Mouse (Mus musculus): ENCODE results near the gene Clasp1. TPM values are rescaled to one million over a fixed set of nuclear protein-coding genes. Genes with fewer than 3 reads are reported as not detected.

Clasp1 gene
- polyA plus RNA-seq, 1 experiment from 2014 or later, result 98.6 TPM

DNA sequence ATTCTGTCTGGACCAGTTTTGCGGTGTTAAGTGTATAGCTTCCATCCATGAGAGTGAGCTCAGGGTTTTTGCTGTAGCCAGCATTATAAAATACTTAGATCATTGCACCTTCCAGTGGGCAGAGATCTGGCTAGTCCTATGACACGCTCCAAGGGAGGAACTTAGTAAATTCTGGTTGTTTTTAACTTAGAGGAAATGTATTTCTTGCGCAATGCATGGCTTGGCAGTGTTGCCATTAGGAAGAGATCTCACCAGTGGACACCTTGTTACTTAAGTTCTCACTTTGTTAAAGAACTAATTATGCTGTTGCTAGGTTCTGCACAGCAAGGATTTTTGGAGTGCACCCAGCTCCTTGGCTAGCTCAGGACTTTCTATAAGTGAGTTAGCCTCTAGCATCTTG is 178.8 kb downstream of the Clasp1 start:
- 96% methylated on average over 3 of the region's 3 CpGs for WGBS
- Histone ChIP-seq H3K36me3 (ENCODE audit: control insufficient read depth, insufficient read depth, low read length) (peaks cover 13% of the 10 kb centered on the region), H3K9me3 (ENCODE audit: control insufficient read depth, low read length) (no peaks in the 10 kb centered on the region), H3K27me3 (ENCODE audit: control insufficient read depth, insufficient read depth, low read length) (no peaks in the 10 kb centered on the region), H3K4me3 (ENCODE audit: low read depth, low read length) (no peak overlapping the region), H3K4me1 (ENCODE audit: control insufficient read depth, insufficient read depth, low read length) (no peaks in the 10 kb centered on the region), H3K4me2 (ENCODE audit: low read depth) (no peak overlapping the region), H3K9ac (ENCODE audit: low read length) (no peak overlapping the region), H3K27ac (ENCODE audit: low read depth, low read length) (no peak overlapping the region)
- ATAC-seq (ENCODE audit: insufficient read depth, low FRiP score, low TSS enrichment) (no peak), DNase-seq (ENCODE audit: low spot score) (no peak)

DNA sequence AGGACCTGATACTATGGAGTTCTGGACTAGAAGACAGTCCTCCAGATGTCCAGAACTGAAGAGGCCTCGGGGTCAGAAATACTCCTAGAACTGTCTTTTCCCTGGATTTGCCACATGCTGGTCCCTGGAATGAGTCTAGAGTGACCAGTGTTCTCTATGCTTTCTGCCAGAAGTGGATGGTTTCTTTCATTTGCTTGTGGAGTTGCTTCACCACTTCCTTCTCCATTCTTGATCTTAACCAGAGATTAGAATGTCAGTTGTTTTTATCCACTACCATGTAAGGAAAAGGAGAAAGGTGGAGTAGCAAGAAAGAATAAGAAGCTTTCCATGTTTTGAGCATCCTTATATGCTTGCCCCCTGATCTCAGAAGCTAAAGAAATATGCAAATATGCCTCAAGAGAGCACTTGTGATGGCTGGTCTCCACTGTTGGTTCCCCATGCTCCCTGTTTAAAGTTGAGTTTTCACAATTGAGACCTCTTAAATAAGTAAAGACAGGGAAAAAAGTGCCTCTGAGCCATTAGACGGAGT is 191.4 kb downstream of the Clasp1 start:
- no peak overlapping the region for H3K9ac ChIP-seq (ENCODE audit: low read length)
- no peak overlapping the region for H3K4me3 ChIP-seq (ENCODE audit: low read depth, low read length)
- WGBS, result 96% methylated on average over 2 of the region's 2 CpGs
- no peaks in the 10 kb centered on the region for H3K4me1 ChIP-seq (ENCODE audit: control insufficient read depth, insufficient read depth, low read length)
- no peak overlapping the region for H3K27ac ChIP-seq (ENCODE audit: low read depth, low read length)
- peaks cover 14% of the 10 kb centered on the region for H3K36me3 ChIP-seq (ENCODE audit: control insufficient read depth, insufficient read depth, low read length)
- DNase-seq (ENCODE audit: low spot score), result no peak
- ATAC-seq (ENCODE audit: insufficient read depth, low FRiP score, low TSS enrichment), result no peak
- H3K27me3 ChIP-seq (ENCODE audit: control insufficient read depth, insufficient read depth, low read length), result no peaks in the 10 kb centered on the region
- H3K4me2 ChIP-seq (ENCODE audit: low read depth), result no peak overlapping the region
- H3K9me3 ChIP-seq (ENCODE audit: control insufficient read depth, low read length), result no peaks in the 10 kb centered on the region

DNA sequence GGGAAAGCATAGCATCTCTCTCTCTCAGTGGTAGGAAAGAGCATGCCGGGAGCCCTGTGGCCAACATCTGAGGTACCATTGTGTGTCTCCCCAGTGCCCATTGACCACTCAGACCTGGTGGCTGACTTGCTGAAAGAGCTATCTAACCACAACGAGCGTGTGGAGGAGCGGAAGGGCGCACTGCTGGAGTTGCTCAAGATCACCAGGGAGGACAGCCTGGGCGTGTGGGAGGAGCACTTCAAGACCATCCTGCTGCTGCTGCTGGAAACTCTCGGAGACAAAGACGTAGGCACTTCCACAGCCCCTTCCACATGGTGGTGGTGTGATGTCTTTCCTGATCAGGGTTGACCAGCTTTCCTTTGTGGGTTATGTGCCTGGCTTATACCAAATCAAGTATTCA is 192.3 kb downstream of the Clasp1 start:
- H3K4me3 ChIP-seq (ENCODE audit: low read depth, low read length), result no peak overlapping the region
- no peaks in the 10 kb centered on the region for H3K27me3 ChIP-seq (ENCODE audit: control insufficient read depth, insufficient read depth, low read length)
- no peaks in the 10 kb centered on the region for H3K4me1 ChIP-seq (ENCODE audit: control insufficient read depth, insufficient read depth, low read length)
- no peak overlapping the region for H3K27ac ChIP-seq (ENCODE audit: low read depth, low read length)
- WGBS, result 94% methylated on average over 8 of the region's 8 CpGs
- H3K36me3 ChIP-seq (ENCODE audit: control insufficient read depth, insufficient read depth, low read length), result peaks cover 12% of the 10 kb centered on the region
- DNase-seq (ENCODE audit: low spot score) (no peak), ATAC-seq (ENCODE audit: insufficient read depth, low FRiP score, low TSS enrichment) (no peak)
- H3K9ac ChIP-seq (ENCODE audit: low read length), result no peak overlapping the region
- H3K4me2 ChIP-seq (ENCODE audit: low read depth), result no peak overlapping the region
- no peaks in the 10 kb centered on the region for H3K9me3 ChIP-seq (ENCODE audit: control insufficient read depth, low read length)

GRCm38 (mm10) chr1:118589721-118590120 is 200.9 kb downstream of the Clasp1 start:
- Histone ChIP-seq H3K27ac (ENCODE audit: low read depth, low read length) (no peak overlapping the region), H3K4me2 (ENCODE audit: low read depth) (no peak overlapping the region), H3K4me1 (ENCODE audit: control insufficient read depth, insufficient read depth, low read length) (no peaks in the 10 kb centered on the region), H3K9ac (ENCODE audit: low read length) (no peak overlapping the region), H3K4me3 (ENCODE audit: low read depth, low read length) (no peak overlapping the region), H3K9me3 (ENCODE audit: control insufficient read depth, low read length) (no peaks in the 10 kb centered on the region), H3K27me3 (ENCODE audit: control insufficient read depth, insufficient read depth, low read length) (no peaks in the 10 kb centered on the region), H3K36me3 (ENCODE audit: control insufficient read depth, insufficient read depth, low read length) (peaks cover 13% of the 10 kb centered on the region)
- DNase-seq (ENCODE audit: low spot score), result no peak
- WGBS, result 90% methylated on average over 5 of the region's 5 CpGs
- no peak for ATAC-seq (ENCODE audit: insufficient read depth, low FRiP score, low TSS enrichment)

- DNase-seq (ENCODE audit: low spot score) (no peak), ATAC-seq (ENCODE audit: insufficient read depth, low FRiP score, low TSS enrichment) (no peak)
- peaks cover 18% of the 10 kb centered on the region for H3K36me3 ChIP-seq (ENCODE audit: control insufficient read depth, insufficient read depth, low read length)
- H3K27me3 ChIP-seq (ENCODE audit: control insufficient read depth, insufficient read depth, low read length), result no peaks in the 10 kb centered on the region
- 93% methylated on average over 4 of the region's 4 CpGs for WGBS
- H3K27ac ChIP-seq (ENCODE audit: low read depth, low read length), result no peak overlapping the region
- no peaks in the 10 kb centered on the region for H3K4me1 ChIP-seq (ENCODE audit: control insufficient read depth, insufficient read depth, low read length)
- no peak overlapping the region for H3K4me3 ChIP-seq (ENCODE audit: low read depth, low read length)
- no peak overlapping the region for H3K4me2 ChIP-seq (ENCODE audit: low read depth)
- no peaks in the 10 kb centered on the region for H3K9me3 ChIP-seq (ENCODE audit: control insufficient read depth, low read length)
- no peak overlapping the region for H3K9ac ChIP-seq (ENCODE audit: low read length)
Observed at GRCm38 (mm10) chr1:118592933-118593332, 204.1 kb downstream of the Clasp1 start.

DNA sequence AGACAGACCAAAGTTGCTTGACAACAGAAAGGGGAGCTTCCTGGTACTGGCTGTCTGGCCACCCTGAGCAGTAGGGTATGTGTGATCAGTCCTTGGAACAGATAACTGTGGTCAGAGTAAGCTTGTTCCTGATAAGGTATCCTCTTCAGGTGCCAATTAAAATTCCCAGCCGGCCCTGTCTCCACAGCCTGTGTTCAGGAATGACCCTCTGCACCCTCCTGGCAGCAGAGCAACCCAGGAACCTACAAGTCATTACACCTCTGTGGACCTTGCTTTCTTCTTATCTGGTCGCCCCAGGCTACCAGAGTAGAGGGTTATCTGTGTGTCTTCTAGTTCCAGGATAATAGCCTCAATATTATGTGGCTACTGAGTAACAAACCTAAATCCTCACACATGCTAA is 206.5 kb downstream of the Clasp1 start:
- no peaks in the 10 kb centered on the region for H3K4me1 ChIP-seq (ENCODE audit: control insufficient read depth, insufficient read depth, low read length)
- H3K36me3 ChIP-seq (ENCODE audit: control insufficient read depth, insufficient read depth, low read length), result peaks cover 15% of the 10 kb centered on the region
- H3K9me3 ChIP-seq (ENCODE audit: control insufficient read depth, low read length), result no peaks in the 10 kb centered on the region
- H3K27me3 ChIP-seq (ENCODE audit: control insufficient read depth, insufficient read depth, low read length), result no peaks in the 10 kb centered on the region
- H3K4me3 ChIP-seq (ENCODE audit: low read depth, low read length), result no peak overlapping the region
- no peak overlapping the region for H3K4me2 ChIP-seq (ENCODE audit: low read depth)
- DNase-seq (ENCODE audit: low spot score) (no peak), ATAC-seq (ENCODE audit: insufficient read depth, low FRiP score, low TSS enrichment) (no peak)
- 91% methylated on average over 2 of the region's 2 CpGs for WGBS
- no peak overlapping the region for H3K27ac ChIP-seq (ENCODE audit: low read depth, low read length)
- no peak overlapping the region for H3K9ac ChIP-seq (ENCODE audit: low read length)

DNA sequence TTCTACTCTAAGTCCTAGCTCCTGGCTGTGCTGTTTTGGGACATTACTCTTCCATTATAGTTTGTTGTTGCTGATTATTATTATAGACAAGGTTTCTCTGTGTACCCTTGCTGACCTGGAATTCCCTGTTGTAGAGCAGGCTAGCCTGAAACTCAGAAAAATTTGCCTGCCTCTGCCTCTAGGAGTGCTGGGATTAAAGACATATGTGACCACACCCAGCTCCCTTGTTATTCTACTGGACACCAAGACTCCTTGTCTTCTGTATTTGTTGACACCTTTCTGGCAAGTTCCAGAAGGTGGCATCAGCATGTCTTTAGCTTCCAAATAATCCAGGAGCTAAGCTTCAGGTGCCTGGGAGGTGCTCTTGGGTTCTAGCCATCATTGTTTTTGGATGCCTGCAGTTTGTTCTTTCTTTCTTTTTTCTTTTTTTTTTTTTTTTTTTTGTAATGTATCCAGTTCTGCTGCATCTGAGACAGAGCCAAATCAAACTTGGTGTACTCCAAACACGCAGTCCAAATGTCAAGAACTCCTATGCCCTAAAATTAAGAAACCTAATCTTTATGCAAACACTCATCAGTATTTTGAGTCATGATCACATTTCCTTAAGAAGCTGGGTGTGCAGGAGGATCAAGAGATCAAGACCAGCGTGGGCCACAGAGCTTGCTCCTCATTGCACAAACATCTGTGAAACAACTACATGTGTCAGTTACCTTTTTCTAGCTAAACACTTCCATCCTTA is 208.8 kb downstream of the Clasp1 start:
- Histone ChIP-seq H3K4me3 (ENCODE audit: low read depth, low read length) (no peak overlapping the region), H3K4me2 (ENCODE audit: low read depth) (no peak overlapping the region), H3K36me3 (ENCODE audit: control insufficient read depth, insufficient read depth, low read length) (peaks cover 16% of the 10 kb centered on the region), H3K27ac (ENCODE audit: low read depth, low read length) (no peak overlapping the region), H3K4me1 (ENCODE audit: control insufficient read depth, insufficient read depth, low read length) (no peaks in the 10 kb centered on the region), H3K27me3 (ENCODE audit: control insufficient read depth, insufficient read depth, low read length) (no peaks in the 10 kb centered on the region), H3K9me3 (ENCODE audit: control insufficient read depth, low read length) (no peaks in the 10 kb centered on the region), H3K9ac (ENCODE audit: low read length) (no peak overlapping the region)
- 91% methylated on average over 2 of the region's 2 CpGs for WGBS
- ATAC-seq (ENCODE audit: insufficient read depth, low FRiP score, low TSS enrichment) (no peak), DNase-seq (ENCODE audit: low spot score) (no peak)

DNA sequence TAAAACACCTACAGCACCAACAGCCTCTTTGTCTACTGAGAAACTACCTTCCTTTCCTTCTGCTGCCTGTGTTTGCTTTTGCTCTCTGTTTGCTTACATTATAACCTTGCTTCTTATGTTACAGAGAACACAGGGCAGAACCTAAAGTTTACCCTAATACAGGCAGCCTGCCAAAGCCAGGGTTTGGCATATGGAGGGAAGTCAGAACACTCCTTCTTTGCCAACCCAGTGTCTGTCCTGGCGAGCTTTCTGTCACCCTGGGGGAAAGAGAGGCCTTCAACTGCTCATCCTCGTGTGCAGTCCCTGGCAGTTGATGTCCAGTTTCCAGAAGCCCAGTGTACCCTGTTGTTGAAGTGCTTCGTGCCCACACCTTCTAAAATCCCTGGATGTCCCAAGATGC is 209.5 kb downstream of the Clasp1 start:
- H3K9me3 ChIP-seq (ENCODE audit: control insufficient read depth, low read length), result no peaks in the 10 kb centered on the region
- no peak overlapping the region for H3K4me2 ChIP-seq (ENCODE audit: low read depth)
- 79% methylated on average over 3 of the region's 3 CpGs for WGBS
- no peak overlapping the region for H3K4me3 ChIP-seq (ENCODE audit: low read depth, low read length)
- no peak overlapping the region for H3K9ac ChIP-seq (ENCODE audit: low read length)
- DNase-seq (ENCODE audit: low spot score) (no peak), ATAC-seq (ENCODE audit: insufficient read depth, low FRiP score, low TSS enrichment) (no peak)
- H3K36me3 ChIP-seq (ENCODE audit: control insufficient read depth, insufficient read depth, low read length), result peaks cover 20% of the 10 kb centered on the region
- H3K27me3 ChIP-seq (ENCODE audit: control insufficient read depth, insufficient read depth, low read length), result no peaks in the 10 kb centered on the region
- no peaks in the 10 kb centered on the region for H3K4me1 ChIP-seq (ENCODE audit: control insufficient read depth, insufficient read depth, low read length)
- no peak overlapping the region for H3K27ac ChIP-seq (ENCODE audit: low read depth, low read length)

DNA sequence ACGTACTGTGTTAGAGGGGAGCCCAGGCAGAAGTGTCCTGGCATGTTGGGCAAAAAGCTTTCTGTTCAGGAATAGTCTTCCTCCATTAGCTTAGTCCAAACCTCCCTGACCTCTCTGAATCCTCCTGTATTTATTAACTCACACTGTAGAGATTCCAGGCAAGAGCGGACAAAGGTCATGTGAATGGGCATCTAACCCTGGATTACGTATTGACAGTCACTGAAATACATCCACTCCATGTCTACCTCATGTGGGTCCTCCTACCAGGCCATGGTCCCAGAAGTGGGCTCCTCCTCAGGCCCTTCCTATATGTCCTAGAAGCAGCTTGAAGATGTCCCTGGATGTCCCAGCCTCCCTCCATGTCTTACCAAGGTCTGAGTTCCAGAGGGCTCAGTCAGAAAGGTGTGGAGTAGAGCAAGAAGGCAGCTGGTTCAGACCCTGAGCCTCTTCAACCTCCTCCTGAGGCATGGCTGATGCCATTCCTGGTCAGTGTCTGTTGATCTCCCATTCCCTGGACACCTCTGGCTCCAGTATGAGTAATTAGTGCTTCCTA is 224.8 kb downstream of the Clasp1 start:
- H3K9ac ChIP-seq (ENCODE audit: low read length), result no peak overlapping the region
- H3K27ac ChIP-seq (ENCODE audit: low read depth, low read length), result no peak overlapping the region
- DNase-seq (ENCODE audit: low spot score) (peak; percentile 7), ATAC-seq (ENCODE audit: insufficient read depth, low FRiP score, low TSS enrichment) (no peak)
- H3K4me3 ChIP-seq (ENCODE audit: low read depth, low read length), result no peak overlapping the region
- 92% methylated on average over 3 of the region's 3 CpGs for WGBS
- no peaks in the 10 kb centered on the region for H3K36me3 ChIP-seq (ENCODE audit: control insufficient read depth, insufficient read depth, low read length)
- no peaks in the 10 kb centered on the region for H3K27me3 ChIP-seq (ENCODE audit: control insufficient read depth, insufficient read depth, low read length)
- H3K4me2 ChIP-seq (ENCODE audit: low read depth), result no peak overlapping the region
- H3K9me3 ChIP-seq (ENCODE audit: control insufficient read depth, low read length), result no peaks in the 10 kb centered on the region
- H3K4me1 ChIP-seq (ENCODE audit: control insufficient read depth, insufficient read depth, low read length), result no peaks in the 10 kb centered on the region

Measured in neural tube, embryonic 11.5 days (tissue).